Mouse (Mus musculus): Measurements from ENCODE around the gene Sumo1. TPM values are rescaled to one million over a fixed set of nuclear protein-coding genes. Genes with fewer than 3 reads are reported as not detected.

Gene Sumo1
- total and polyA plus RNA-seq, 3 experiments = 122 to 505 (median 296) TPM

- TF ChIP-seq ETS1 (conservative IDR thresholded peaks at IDR 0.05; ENCODE audit: low read depth, low read length) (no peak), HCFC1 (IDR thresholded peaks at IDR 0.05; ENCODE audit: low read depth, low read length) (no peak), JUN (IDR thresholded peaks at IDR 0.05; ENCODE audit: insufficient read depth, low read depth, low read length) (no peak), UBTF (IDR thresholded peaks at IDR 0.05; ENCODE audit: low read depth, low read length) (no peak), GABPA (IDR thresholded peaks at IDR 0.05; ENCODE audit: insufficient replicate concordance, low read depth, low read length) (no peak), E2F4 (IDR thresholded peaks at IDR 0.05; ENCODE audit: insufficient replicate concordance, low read depth, low read length) (no peak), MAX (IDR thresholded peaks at IDR 0.05; ENCODE audit: low read length) (no peak), BHLHE40 (IDR thresholded peaks at IDR 0.05; ENCODE audit: low read depth, low read length) (no peak), PAX5 (IDR thresholded peaks at IDR 0.05; ENCODE audit: low read length) (no peak), KAT2A (IDR thresholded peaks at IDR 0.05; ENCODE audit: insufficient replicate concordance, low read length) (no peak), ZKSCAN1 (IDR thresholded peaks at IDR 0.05; ENCODE audit: borderline replicate concordance, low read depth, low read length) (no peak), JUND (conservative IDR thresholded peaks at IDR 0.05; ENCODE audit: low read depth, low read length) (no peak), NRF1 (IDR thresholded peaks at IDR 0.05; ENCODE audit: low read depth, low read length) (no peak), MXI1 (IDR thresholded peaks at IDR 0.05; ENCODE audit: low read depth, low read length) (no peak), RCOR1 (conservative IDR thresholded peaks at IDR 0.05; ENCODE audit: low read depth, low read length) (no peak), IRF4 (IDR thresholded peaks at IDR 0.05; ENCODE audit: low read depth, low read length) (no peak), MEF2A (IDR thresholded peaks at IDR 0.05; ENCODE audit: borderline replicate concordance, low read depth, low read length) (no peak), POLR2A (IDR thresholded peaks at IDR 0.05; ENCODE audit: low read depth, low read length) (no peak), ZC3H11A (IDR thresholded peaks at IDR 0.05; ENCODE audit: low read depth, low read length) (no peak), TBP (conservative IDR thresholded peaks at IDR 0.05; ENCODE audit: low read depth, low read length) (no peak)
- H3K9ac ChIP-seq (ENCODE audit: insufficient read depth, low read depth) = no peak overlapping the region
- no peaks in the 10 kb centered on the region for H3K4me1 ChIP-seq (ENCODE audit: control insufficient read depth in 1 of 2, insufficient read depth in 2 of 2)
- in situ Hi-C loops (cut with MboI; ENCODE audit: low pct_ligation_motif_present, low pct_unique_long_range_greater_than_20kb, low sequenced_read_pairs) (no loop called here), dilution Hi-C loops (cut with MboI; ENCODE audit: extremely low pct_ligation_motif_present, extremely low pct_unique_long_range_greater_than_20kb, low sequenced_read_pairs) (no loop called here)
- H3K27ac ChIP-seq (ENCODE audit: insufficient read depth, low read depth) = no peak overlapping the region
- H3K79me2 ChIP-seq (replicated peaks; ENCODE audit: control insufficient read depth, extremely low read depth, insufficient read depth, poor library complexity, severe bottlenecking) = no peaks in the 10 kb centered on the region
- no peaks in the 10 kb centered on the region for H3K9me3 ChIP-seq (replicated peaks; ENCODE audit: low read length)
- no peaks in the 10 kb centered on the region for H3K27me3 ChIP-seq (replicated peaks)
- no peak for DNase-seq (ENCODE audit: extremely low read depth)
- H3K4me3 ChIP-seq (replicated peaks in 1 of 3; ENCODE audit: low read depth in 2 of 3, low read length in 2 of 3, poor library complexity in 1 of 3) = no peak overlapping the region
- no peaks in the 10 kb centered on the region for H3K36me3 ChIP-seq (replicated peaks in 1 of 2; ENCODE audit: control insufficient read depth in 1 of 2, insufficient read depth in 1 of 2, low read length in 1 of 2)
- H3K4me2 ChIP-seq (ENCODE audit: insufficient read depth, low read depth, poor library complexity, severe bottlenecking) = no peak overlapping the region
Observed at GRCm38 (mm10) chr1:59540537-59541148, 130.0 kb downstream of the Sumo1 start.

- Histone ChIP-seq H3K27me3 (replicated peaks) (no peaks in the 10 kb centered on the region), H3K4me1 (ENCODE audit: control insufficient read depth in 1 of 2, insufficient read depth in 2 of 2) (peaks cover 0 to 6% of the 10 kb centered on the region in 2 experiments; a peak in 2 of 4 replicates), H3K27ac (ENCODE audit: insufficient read depth, low read depth) (no peak overlapping the region), H3K79me2 (replicated peaks; ENCODE audit: control insufficient read depth, extremely low read depth, insufficient read depth, poor library complexity, severe bottlenecking) (no peaks in the 10 kb centered on the region), H3K4me2 (ENCODE audit: insufficient read depth, low read depth, poor library complexity, severe bottlenecking) (no peak overlapping the region), H3K9ac (ENCODE audit: insufficient read depth, low read depth) (no peak overlapping the region), H3K9me3 (replicated peaks; ENCODE audit: low read length) (no peaks in the 10 kb centered on the region), H3K36me3 (replicated peaks in 1 of 2; ENCODE audit: control insufficient read depth in 1 of 2, insufficient read depth in 1 of 2, low read length in 1 of 2) (no peaks in the 10 kb centered on the region), H3K4me3 (replicated peaks in 1 of 3; ENCODE audit: low read depth in 2 of 3, low read length in 2 of 3, poor library complexity in 1 of 3) (no peak overlapping the region)
- no peak for TF ChIP-seq E2F4 (IDR thresholded peaks at IDR 0.05; ENCODE audit: insufficient replicate concordance, low read depth, low read length)
- TF ChIP-seq RAD21 (IDR thresholded peaks at IDR 0.05; ENCODE audit: low read depth, low read length) = no peak
- TF ChIP-seq UBTF (IDR thresholded peaks at IDR 0.05; ENCODE audit: low read depth, low read length) = no peak
- no peak for TF ChIP-seq BHLHE40 (IDR thresholded peaks at IDR 0.05; ENCODE audit: low read depth, low read length)
- TF ChIP-seq ZNF384 (IDR thresholded peaks at IDR 0.05; ENCODE audit: low read depth, low read length) = no peak
- TF ChIP-seq TBP (conservative IDR thresholded peaks at IDR 0.05; ENCODE audit: low read depth, low read length) = no peak
- no peak for TF ChIP-seq ELF1 (IDR thresholded peaks at IDR 0.05; ENCODE audit: low read depth, low read length)
- no peak for TF ChIP-seq MAZ (IDR thresholded peaks at IDR 0.05; ENCODE audit: low read depth, low read length)
- DNase-seq (ENCODE audit: extremely low read depth) = no peak
- in situ Hi-C loops (cut with MboI; ENCODE audit: low pct_ligation_motif_present, low pct_unique_long_range_greater_than_20kb, low sequenced_read_pairs) = no loop called here
- dilution Hi-C loops (cut with MboI; ENCODE audit: extremely low pct_ligation_motif_present, extremely low pct_unique_long_range_greater_than_20kb, low sequenced_read_pairs) = no loop called here
Observed at GRCm38 (mm10) chr1:59538381-59538780, 132.3 kb downstream of the Sumo1 start.
